Mouse (Mus musculus): Measurements from ENCODE around the gene S100a8. TPM values are rescaled to one million over a fixed set of nuclear protein-coding genes. Genes with fewer than 3 reads are reported as not detected.

Gene S100a8
- 58.0 and 73.3 TPM in 2 replicates for polyA plus RNA-seq (2014; fragmentation: Nextera tagmentation; extraction: Ambion mirVana)

GRCm38 (mm10) chr3:90668846-90669245, at the start of gene S100a8:
Gene S100a8 (plus strand): TSS chr3:90668978.
- H3K9ac ChIP-seq (replicated peaks; ENCODE audit: low read depth, low read length): no peak within 1 kb of the TSS
- H3K27ac ChIP-seq (ENCODE audit: low read length): no peak within 1 kb of the TSS
- H3K36me3 ChIP-seq (ENCODE audit: control insufficient read depth, insufficient read depth, low read length): no peaks in the 10 kb centered on the region
- no peak for ATAC-seq (ENCODE audit: insufficient number of reproducible peaks, insufficient read depth, low FRiP score, low read depth)
- H3K4me1 ChIP-seq (ENCODE audit: control insufficient read depth, insufficient read depth, low read length): no peaks in the 10 kb centered on the region
- H3K9me3 ChIP-seq (ENCODE audit: control insufficient read depth, low read depth, low read length): no peaks in the 10 kb centered on the region
- no peak within 1 kb of the TSS for H3K4me2 ChIP-seq (replicated peaks; ENCODE audit: low read depth, low read length)
- 67% methylated on average over 8 of the region's 8 CpGs for WGBS
- no peaks in the 10 kb centered on the region for H3K27me3 ChIP-seq (ENCODE audit: control insufficient read depth, insufficient read depth, low read length)
- H3K4me3 ChIP-seq (ENCODE audit: low read depth, low read length): no peak within 1 kb of the TSS

- Histone ChIP-seq H3K9me3 (ENCODE audit: control insufficient read depth, low read depth, low read length) (no peaks in the 10 kb centered on the region; the same call in 1 of the 2 replicates), H3K9ac (replicated peaks; ENCODE audit: low read depth, low read length) (no peak overlapping the region), H3K4me2 (replicated peaks; ENCODE audit: low read depth, low read length) (no peak overlapping the region), H3K4me1 (ENCODE audit: control insufficient read depth, insufficient read depth, low read length) (peaks cover 18% of the 10 kb centered on the region), H3K27ac (ENCODE audit: low read length) (no peak overlapping the region), H3K36me3 (ENCODE audit: control insufficient read depth, insufficient read depth, low read length) (no peaks in the 10 kb centered on the region), H3K27me3 (ENCODE audit: control insufficient read depth, insufficient read depth, low read length) (no peaks in the 10 kb centered on the region), H3K4me3 (ENCODE audit: low read depth, low read length) (no peak overlapping the region)
- 46% methylated on average over 7 of the region's 7 CpGs for WGBS
- ATAC-seq (ENCODE audit: insufficient number of reproducible peaks, insufficient read depth, low FRiP score, low read depth): no peak
Observed at GRCm38 (mm10) chr3:90621552-90621951, 47.2 kb upstream of the S100a8 start.

GRCm38 (mm10) chr3:90623435-90624071, 45.2 kb upstream of the S100a8 start:
- H3K9ac ChIP-seq (replicated peaks; ENCODE audit: low read depth, low read length): no peak overlapping the region
- no peaks in the 10 kb centered on the region for H3K36me3 ChIP-seq (ENCODE audit: control insufficient read depth, insufficient read depth, low read length)
- ATAC-seq (ENCODE audit: insufficient number of reproducible peaks, insufficient read depth, low FRiP score, low read depth): peak; percentile 55; the same call in 1 of the 2 replicates
- no peaks in the 10 kb centered on the region for H3K27me3 ChIP-seq (ENCODE audit: control insufficient read depth, insufficient read depth, low read length)
- H3K4me1 ChIP-seq (ENCODE audit: control insufficient read depth, insufficient read depth, low read length): peaks cover 18% of the 10 kb centered on the region
- H3K27ac ChIP-seq (ENCODE audit: low read length): peak overlapping the region; percentile 66; the same call in 1 of the 2 replicates
- H3K4me3 ChIP-seq (ENCODE audit: low read depth, low read length): no peak overlapping the region
- no peak overlapping the region for H3K4me2 ChIP-seq (replicated peaks; ENCODE audit: low read depth, low read length)
- WGBS: 9% methylated on average over 2 of the region's 2 CpGs
- H3K9me3 ChIP-seq (ENCODE audit: control insufficient read depth, low read depth, low read length): no peaks in the 10 kb centered on the region

GRCm38 (mm10) chr3:90625496-90625895, 43.3 kb upstream of the S100a8 start:
- Histone ChIP-seq H3K9ac (replicated peaks; ENCODE audit: low read depth, low read length) (0 out of 2 replicates have a peak overlapping the region, but pooled peaks have one; percentile 6), H3K27me3 (ENCODE audit: control insufficient read depth, insufficient read depth, low read length) (no peaks in the 10 kb centered on the region), H3K4me2 (replicated peaks; ENCODE audit: low read depth, low read length) (no peak overlapping the region), H3K27ac (ENCODE audit: low read length) (peak overlapping the region; percentile 90), H3K4me1 (ENCODE audit: control insufficient read depth, insufficient read depth, low read length) (peaks cover 18% of the 10 kb centered on the region), H3K9me3 (ENCODE audit: control insufficient read depth, low read depth, low read length) (no peaks in the 10 kb centered on the region), H3K4me3 (ENCODE audit: low read depth, low read length) (no peak overlapping the region), H3K36me3 (ENCODE audit: control insufficient read depth, insufficient read depth, low read length) (no peaks in the 10 kb centered on the region)
- WGBS: 77% methylated on average over 5 of the region's 5 CpGs
- ATAC-seq (ENCODE audit: insufficient number of reproducible peaks, insufficient read depth, low FRiP score, low read depth): no peak

- WGBS: 41% methylated on average over 9 of the region's 9 CpGs
- Histone ChIP-seq H3K9ac (replicated peaks; ENCODE audit: low read depth, low read length) (no peak overlapping the region), H3K27me3 (ENCODE audit: control insufficient read depth, insufficient read depth, low read length) (no peaks in the 10 kb centered on the region), H3K4me2 (replicated peaks; ENCODE audit: low read depth, low read length) (peak overlapping the region; percentile 2; the same call in 1 of the 2 replicates), H3K4me3 (ENCODE audit: low read depth, low read length) (no peak overlapping the region), H3K4me1 (ENCODE audit: control insufficient read depth, insufficient read depth, low read length) (peaks cover 18% of the 10 kb centered on the region), H3K36me3 (ENCODE audit: control insufficient read depth, insufficient read depth, low read length) (no peaks in the 10 kb centered on the region), H3K27ac (ENCODE audit: low read length) (peak overlapping the region; percentile 90), H3K9me3 (ENCODE audit: control insufficient read depth, low read depth, low read length) (no peaks in the 10 kb centered on the region)
- peak; percentile 72 for ATAC-seq (ENCODE audit: insufficient number of reproducible peaks, insufficient read depth, low FRiP score, low read depth)
Observed at GRCm38 (mm10) chr3:90626266-90627021, 42.3 kb upstream of the S100a8 start.

- 88% methylated on average over 5 of the region's 5 CpGs for WGBS
- Histone ChIP-seq H3K27ac (ENCODE audit: low read length) (peak overlapping the region; percentile 77), H3K36me3 (ENCODE audit: control insufficient read depth, insufficient read depth, low read length) (no peaks in the 10 kb centered on the region), H3K27me3 (ENCODE audit: control insufficient read depth, insufficient read depth, low read length) (no peaks in the 10 kb centered on the region), H3K4me3 (ENCODE audit: low read depth, low read length) (no peak overlapping the region), H3K9me3 (ENCODE audit: control insufficient read depth, low read depth, low read length) (no peaks in the 10 kb centered on the region), H3K4me1 (ENCODE audit: control insufficient read depth, insufficient read depth, low read length) (peaks cover 15% of the 10 kb centered on the region), H3K4me2 (replicated peaks; ENCODE audit: low read depth, low read length) (0 out of 2 replicates have a peak overlapping the region, but pooled peaks have one; percentile 2), H3K9ac (replicated peaks; ENCODE audit: low read depth, low read length) (no peak overlapping the region)
- ATAC-seq (ENCODE audit: insufficient number of reproducible peaks, insufficient read depth, low FRiP score, low read depth): no peak
Observed at GRCm38 (mm10) chr3:90627366-90627765, 41.4 kb upstream of the S100a8 start.

GRCm38 (mm10) chr3:90627807-90628206, 41.0 kb upstream of the S100a8 start:
- Histone ChIP-seq H3K27ac (ENCODE audit: low read length) (no peak overlapping the region; the same call in 1 of the 2 replicates), H3K4me2 (replicated peaks; ENCODE audit: low read depth, low read length) (no peak overlapping the region), H3K27me3 (ENCODE audit: control insufficient read depth, insufficient read depth, low read length) (no peaks in the 10 kb centered on the region), H3K4me1 (ENCODE audit: control insufficient read depth, insufficient read depth, low read length) (peaks cover 15% of the 10 kb centered on the region), H3K9me3 (ENCODE audit: control insufficient read depth, low read depth, low read length) (no peaks in the 10 kb centered on the region), H3K36me3 (ENCODE audit: control insufficient read depth, insufficient read depth, low read length) (no peaks in the 10 kb centered on the region), H3K9ac (replicated peaks; ENCODE audit: low read depth, low read length) (no peak overlapping the region), H3K4me3 (ENCODE audit: low read depth, low read length) (no peak overlapping the region)
- ATAC-seq (ENCODE audit: insufficient number of reproducible peaks, insufficient read depth, low FRiP score, low read depth): no peak
- WGBS: 60% methylated on average over 4 of the region's 4 CpGs

GRCm38 (mm10) chr3:90629298-90629697, 39.5 kb upstream of the S100a8 start:
- H3K27me3 ChIP-seq (ENCODE audit: control insufficient read depth, insufficient read depth, low read length): no peaks in the 10 kb centered on the region
- no peak overlapping the region for H3K4me3 ChIP-seq (ENCODE audit: low read depth, low read length)
- 71% methylated on average over 2 of the region's 2 CpGs for WGBS
- peaks cover 4% of the 10 kb centered on the region; the same call in 1 of the 2 replicates for H3K4me1 ChIP-seq (ENCODE audit: control insufficient read depth, insufficient read depth, low read length)
- no peaks in the 10 kb centered on the region for H3K36me3 ChIP-seq (ENCODE audit: control insufficient read depth, insufficient read depth, low read length)
- no peak overlapping the region for H3K9ac ChIP-seq (replicated peaks; ENCODE audit: low read depth, low read length)
- H3K4me2 ChIP-seq (replicated peaks; ENCODE audit: low read depth, low read length): no peak overlapping the region
- ATAC-seq (ENCODE audit: insufficient number of reproducible peaks, insufficient read depth, low FRiP score, low read depth): no peak
- no peak overlapping the region for H3K27ac ChIP-seq (ENCODE audit: low read length)
- no peaks in the 10 kb centered on the region for H3K9me3 ChIP-seq (ENCODE audit: control insufficient read depth, low read depth, low read length)

All from stomach, embryonic 14.5 days (tissue).